In genomic region chr4:115935835-115936581, GRCm38 (mm10) we compare ENCODE assay signal across 11 mouse cellular contexts. TPM values are rescaled to one million over a fixed set of nuclear protein-coding genes. Genes with fewer than 3 reads are reported as not detected.
DNase-seq lines count a peak whose midpoint lies in the region; ATAC-seq and TF ChIP-seq lines count a peak whose summit lies in the region.
"Had no signal": no experiment of that assay in that cellular context is flagged by ENCODE, and none has a peak within 500 bp of the region (broad histone marks: within the 10 kb centered on the region; RNA-seq: fewer than 3 reads in every experiment).

No protein-coding gene starts in this region.

- no peak overlapping the region for H3K27ac ChIP-seq in forebrain, embryonic 13.5 days
- H3K27ac ChIP-seq in forebrain, embryonic 14.5 days (ENCODE audit: low read depth, low read length), result no peak overlapping the region
- no peak overlapping the region for H3K27ac ChIP-seq in limb, embryonic 10.5 days
- no peak overlapping the region for H3K27ac ChIP-seq in stomach, postnatal 0 days (replicated peaks)

- no peak for DNase-seq in forebrain, embryonic 14.5 days (ENCODE audit: low spot score)
- DNase-seq in limb, embryonic 10.5 days (ENCODE audit: low spot score), result peak; percentile 75
- peak; percentile 25 for DNase-seq in stomach, postnatal 0 days (ENCODE audit: low spot score)
- DNase-seq in gastrocnemius, adult 18-20 months (ENCODE audit: low spot score), result no peak
- no peak for DNase-seq in gastrocnemius, postnatal 25 days

- TF ChIP-seq EP300 in stomach, postnatal 0 days (optimal IDR thresholded peaks at IDR 0.05), result no peak

- no peak overlapping the region for H3K4me3 ChIP-seq in forebrain, embryonic 13.5 days
- H3K4me3 ChIP-seq in forebrain, embryonic 14.5 days (ENCODE audit: low read depth, low read length), result no peak overlapping the region
- H3K4me3 ChIP-seq in megakaryocyte, embryonic 14.5 days (replicated peaks), result peak overlapping the region; percentile 72
- H3K4me3 ChIP-seq in limb, embryonic 10.5 days, result peak overlapping the region; percentile 18
- H3K4me3 ChIP-seq in stomach, postnatal 0 days (ENCODE audit: low read depth, low read length), result peak overlapping the region; percentile 10
- H3K4me3 ChIP-seq: erythroblast, embryonic 14.5 days had no signal

- no peaks in the 10 kb centered on the region for H3K36me3 ChIP-seq in forebrain, embryonic 13.5 days (ENCODE audit: poor library complexity, severe bottlenecking)
- no peaks in the 10 kb centered on the region for H3K36me3 ChIP-seq in forebrain, embryonic 14.5 days (ENCODE audit: control insufficient read depth, insufficient read depth, low read length)
- no peaks in the 10 kb centered on the region for H3K36me3 ChIP-seq in megakaryocyte, embryonic 14.5 days (replicated peaks; ENCODE audit: low read length)
- H3K36me3 ChIP-seq in limb, embryonic 10.5 days, result no peaks in the 10 kb centered on the region
- H3K36me3 ChIP-seq in stomach, postnatal 0 days (ENCODE audit: control insufficient read depth, insufficient read depth, low read length), result no peaks in the 10 kb centered on the region

- no peaks in the 10 kb centered on the region for H3K9me3 ChIP-seq in forebrain, embryonic 13.5 days (replicated peaks)
- H3K9me3 ChIP-seq in forebrain, embryonic 14.5 days (replicated peaks; ENCODE audit: control insufficient read depth, low read length), result no peaks in the 10 kb centered on the region
- H3K9me3 ChIP-seq in megakaryocyte, embryonic 14.5 days, result no peaks in the 10 kb centered on the region
- H3K9me3 ChIP-seq in limb, embryonic 10.5 days (replicated peaks), result no peaks in the 10 kb centered on the region
- no peaks in the 10 kb centered on the region for H3K9me3 ChIP-seq in stomach, postnatal 0 days (ENCODE audit: control insufficient read depth, low read length)

- peaks cover 25% of the 10 kb centered on the region for H3K4me1 ChIP-seq in forebrain, embryonic 13.5 days
- no peaks in the 10 kb centered on the region for H3K4me1 ChIP-seq in forebrain, embryonic 14.5 days (ENCODE audit: control insufficient read depth, insufficient read depth, low read length)
- H3K4me1 ChIP-seq in megakaryocyte, embryonic 14.5 days, result peaks cover 43% of the 10 kb centered on the region
- H3K4me1 ChIP-seq in limb, embryonic 10.5 days, result peaks cover 48% of the 10 kb centered on the region
- no peaks in the 10 kb centered on the region for H3K4me1 ChIP-seq in stomach, postnatal 0 days (replicated peaks; ENCODE audit: control insufficient read depth, insufficient read depth)

- H3K4me2 ChIP-seq in forebrain, embryonic 13.5 days, result no peak overlapping the region
- H3K4me2 ChIP-seq in forebrain, embryonic 14.5 days (ENCODE audit: low read length), result no peak overlapping the region
- no peak overlapping the region for H3K4me2 ChIP-seq in stomach, postnatal 0 days (replicated peaks; ENCODE audit: low read depth)

- no peak for TF ChIP-seq CTCF in stomach, postnatal 0 days (IDR thresholded peaks at IDR 0.05; ENCODE audit: low read depth)

- 1% methylated on average over 36 of the region's 36 CpGs for WGBS in forebrain, embryonic 13.5 days
- under 1% methylated on average over 36 of the region's 36 CpGs for WGBS in forebrain, embryonic 14.5 days
- WGBS in limb, embryonic 10.5 days, result under 1% methylated on average over 36 of the region's 36 CpGs
- 2% methylated on average over 36 of the region's 36 CpGs for WGBS in stomach, postnatal 0 days

- ATAC-seq in forebrain, embryonic 13.5 days, result 0 out of 2 replicates have a peak, but pooled peaks have one; percentile 21
- no peak for ATAC-seq in forebrain, embryonic 14.5 days
- ATAC-seq in megakaryocyte, adult 5-6 weeks (ENCODE audit: poor library complexity, severe bottlenecking), result no peak; the same call in 1 of the 2 replicates
- no peak for ATAC-seq in stomach, postnatal 0 days (ENCODE audit: low FRiP score, low TSS enrichment)
- ATAC-seq: CD4-positive, CD25-positive, alpha-beta regulatory T cell, adult 4 months had no signal

- no peak overlapping the region for H3K9ac ChIP-seq in forebrain, embryonic 13.5 days
- no peak overlapping the region for H3K9ac ChIP-seq in forebrain, embryonic 14.5 days (ENCODE audit: low read length)
- H3K9ac ChIP-seq in stomach, postnatal 0 days (ENCODE audit: low read length), result no peak overlapping the region

- peaks cover 99% of the 10 kb centered on the region for H3K27me3 ChIP-seq in forebrain, embryonic 13.5 days
- H3K27me3 ChIP-seq in forebrain, embryonic 14.5 days (replicated peaks; ENCODE audit: control insufficient read depth, insufficient read depth, low read length), result peaks cover 94% of the 10 kb centered on the region
- peaks cover 100% of the 10 kb centered on the region for H3K27me3 ChIP-seq in megakaryocyte, embryonic 14.5 days (replicated peaks)
- H3K27me3 ChIP-seq in limb, embryonic 10.5 days (ENCODE audit: low read depth, poor library complexity, severe bottlenecking), result peaks cover 100% of the 10 kb centered on the region
- H3K27me3 ChIP-seq in stomach, postnatal 0 days (ENCODE audit: control insufficient read depth, insufficient read depth, low read length), result peaks cover 48% of the 10 kb centered on the region

RNA-seq across cellular contexts. Expression of gene Dmbx1, which starts 3.7 kb away (rescaled TPM):
- polyA plus RNA-seq in forebrain, embryonic 13.5 days (2015; fragmentation: Nextera tagmentation; extraction: Ambion mirVana), result 0.09 and 0.11 TPM in 2 replicates
- polyA plus RNA-seq in forebrain, embryonic 14.5 days (2014; fragmentation: Nextera tagmentation; extraction: Ambion mirVana), result 0.05 TPM in 2 replicates
- not detected in 2 replicates for polyA plus RNA-seq in megakaryocyte, embryonic 14.5 days (2012; ENCODE audit: insufficient read depth, low replicate concordance)
- not detected in 2 replicates for total RNA-seq in megakaryocyte, adult 5-6 weeks (2015)
- total RNA-seq in megakaryocyte, adult 5-6 weeks (2017), result not detected in 2 replicates
- polyA plus RNA-seq in limb, embryonic 10.5 days (2016; fragmentation: Nextera tagmentation; extraction: Ambion mirVana), result 0.05 and 0.11 TPM in 2 replicates
- polyA plus RNA-seq in stomach, postnatal 0 days (2015; fragmentation: Nextera tagmentation; extraction: Ambion mirVana), result 0.02 TPM in 1 of 2 replicates, not detected in the other
- not detected for total RNA-seq in gastrocnemius, adult 18-20 months (2021)
- total RNA-seq in gastrocnemius, postnatal 25 days (2021), result not detected
- polyA plus RNA-seq: CD4-positive, CD25-positive, alpha-beta regulatory T cell, adult 4 months; erythroblast, embryonic 14.5 days; large intestine, adult 2 months had no signal

RNA-seq across cellular contexts. Expression of gene 6430628N08Rik, which starts 45.5 kb away (rescaled TPM):
- polyA plus RNA-seq in forebrain, embryonic 13.5 days (2015; fragmentation: Nextera tagmentation; extraction: Ambion mirVana), result 0.25 TPM in 1 of 2 replicates, not detected in the other
- not detected in 2 replicates for polyA plus RNA-seq in forebrain, embryonic 14.5 days (2014; fragmentation: Nextera tagmentation; extraction: Ambion mirVana)
- polyA plus RNA-seq in megakaryocyte, embryonic 14.5 days (2012; ENCODE audit: insufficient read depth, low replicate concordance), result 0.16 TPM in 1 of 2 replicates, not detected in the other
- not detected in 2 replicates for total RNA-seq in megakaryocyte, adult 5-6 weeks (2015)
- not detected in 2 replicates for total RNA-seq in megakaryocyte, adult 5-6 weeks (2017)
- polyA plus RNA-seq in limb, embryonic 10.5 days (2016; fragmentation: Nextera tagmentation; extraction: Ambion mirVana), result 0.11 TPM in 1 of 2 replicates, not detected in the other
- not detected in 2 replicates for polyA plus RNA-seq in stomach, postnatal 0 days (2015; fragmentation: Nextera tagmentation; extraction: Ambion mirVana)
- total RNA-seq in gastrocnemius, adult 18-20 months (2021), result not detected
- total RNA-seq in gastrocnemius, postnatal 25 days (2021), result not detected
- polyA plus RNA-seq: CD4-positive, CD25-positive, alpha-beta regulatory T cell, adult 4 months; erythroblast, embryonic 14.5 days; large intestine, adult 2 months had no signal

RNA-seq across cellular contexts. Expression of gene Kncn, which starts 51.8 kb away (rescaled TPM):
- polyA plus RNA-seq in forebrain, embryonic 13.5 days (2015; fragmentation: Nextera tagmentation; extraction: Ambion mirVana), result 0.09 TPM in 1 of 2 replicates, not detected in the other
- 0.31 TPM in 1 of 2 replicates, not detected in the other for polyA plus RNA-seq in forebrain, embryonic 14.5 days (2014; fragmentation: Nextera tagmentation; extraction: Ambion mirVana)
- polyA plus RNA-seq in megakaryocyte, embryonic 14.5 days (2012; ENCODE audit: insufficient read depth, low replicate concordance), result 0.29 TPM in 1 of 2 replicates, not detected in the other
- not detected in 2 replicates for total RNA-seq in megakaryocyte, adult 5-6 weeks (2015)
- not detected in 2 replicates for total RNA-seq in megakaryocyte, adult 5-6 weeks (2017)
- polyA plus RNA-seq in limb, embryonic 10.5 days (2016; fragmentation: Nextera tagmentation; extraction: Ambion mirVana), result not detected in 2 replicates
- polyA plus RNA-seq in stomach, postnatal 0 days (2015; fragmentation: Nextera tagmentation; extraction: Ambion mirVana), result not detected in 2 replicates
- not detected for total RNA-seq in gastrocnemius, adult 18-20 months (2021)
- total RNA-seq in gastrocnemius, postnatal 25 days (2021), result not detected
- polyA plus RNA-seq: CD4-positive, CD25-positive, alpha-beta regulatory T cell, adult 4 months; large intestine, adult 2 months had no signal

Comparison
In these comparisons a context has a peak if more than half of its experiments do, and no peak if none do; other contexts are left out.
1. H3K4me3 ChIP-seq: peak in megakaryocyte, embryonic 14.5 days (single experiment), limb, embryonic 10.5 days (single experiment) and stomach, postnatal 0 days (single experiment); none in forebrain, embryonic 13.5 days (single experiment) and forebrain, embryonic 14.5 days (single experiment).
2. DNase-seq: peak in limb, embryonic 10.5 days (single experiment) and stomach, postnatal 0 days (single experiment); none in forebrain, embryonic 14.5 days (single experiment), gastrocnemius, adult 18-20 months (single experiment) and gastrocnemius, postnatal 25 days (single experiment).